Mouse (Mus musculus): ENCODE measurements around the gene Socs7. TPM values are rescaled to one million over a fixed set of nuclear protein-coding genes. Genes with fewer than 3 reads are reported as not detected.

The Socs7 gene
- polyA plus RNA-seq, 1 experiment from 2014 or later, result 2.4 TPM

- Histone ChIP-seq H3K27ac (replicated peaks; ENCODE audit: low read depth, low read length) (no peak overlapping the region), H3K4me2 (ENCODE audit: low read depth, low read length) (peak overlapping the region; percentile 68), H3K27me3 (ENCODE audit: control insufficient read depth, insufficient read depth, low read length) (no peaks in the 10 kb centered on the region), H3K9ac (replicated peaks; ENCODE audit: low read length) (no peak overlapping the region), H3K4me1 (ENCODE audit: control insufficient read depth, insufficient read depth, low read length) (peaks cover 7% of the 10 kb centered on the region), H3K4me3 (ENCODE audit: low read depth, low read length) (peak overlapping the region; percentile 26), H3K9me3 (replicated peaks; ENCODE audit: control insufficient read depth, low read length) (no peaks in the 10 kb centered on the region), H3K36me3 (replicated peaks; ENCODE audit: control insufficient read depth, insufficient read depth, low read depth, low read length) (peaks cover 4% of the 10 kb centered on the region)
- DNase-seq (ENCODE audit: low spot score) (peak; percentile 91), ATAC-seq (replicated peaks; ENCODE audit: insufficient number of reproducible peaks, low FRiP score, low TSS enrichment, low read depth) (peak; percentile 40)
- WGBS, result 5% methylated on average over 23 of the region's 23 CpGs
Observed at GRCm38 (mm10) chr11:97399958-97400710, 37.8 kb downstream of the Socs7 start.

GRCm38 (mm10) chr11:97401082-97401481 is 38.7 kb downstream of the Socs7 start:
- H3K9me3 ChIP-seq (replicated peaks; ENCODE audit: control insufficient read depth, low read length), result no peaks in the 10 kb centered on the region
- H3K27ac ChIP-seq (replicated peaks; ENCODE audit: low read depth, low read length), result no peak overlapping the region
- peaks cover 12% of the 10 kb centered on the region for H3K4me1 ChIP-seq (ENCODE audit: control insufficient read depth, insufficient read depth, low read length)
- no peak overlapping the region for H3K9ac ChIP-seq (replicated peaks; ENCODE audit: low read length)
- H3K36me3 ChIP-seq (replicated peaks; ENCODE audit: control insufficient read depth, insufficient read depth, low read depth, low read length), result peaks cover 3% of the 10 kb centered on the region
- no peak overlapping the region for H3K4me2 ChIP-seq (ENCODE audit: low read depth, low read length)
- 20% methylated on average over 6 of the region's 6 CpGs for WGBS
- H3K27me3 ChIP-seq (ENCODE audit: control insufficient read depth, insufficient read depth, low read length), result peaks cover 1% of the 10 kb centered on the region; the same call in 1 of the 2 replicates
- DNase-seq (ENCODE audit: low spot score), result no peak
- no peak overlapping the region for H3K4me3 ChIP-seq (ENCODE audit: low read depth, low read length)
- no peak for ATAC-seq (replicated peaks; ENCODE audit: insufficient number of reproducible peaks, low FRiP score, low TSS enrichment, low read depth)

- ATAC-seq (replicated peaks; ENCODE audit: insufficient number of reproducible peaks, low FRiP score, low TSS enrichment, low read depth), result no peak
Observed at GRCm38 (mm10) chr11:97401686-97402435, 39.5 kb downstream of the Socs7 start.

GRCm38 (mm10) chr11:97402746-97403145 is 40.4 kb downstream of the Socs7 start:
- peaks cover 12% of the 10 kb centered on the region for H3K4me1 ChIP-seq (ENCODE audit: control insufficient read depth, insufficient read depth, low read length)
- no peak overlapping the region for H3K9ac ChIP-seq (replicated peaks; ENCODE audit: low read length)
- H3K4me2 ChIP-seq (ENCODE audit: low read depth, low read length), result no peak overlapping the region

More at GRCm38 (mm10) chr11:97401686-97402435, 39.5 kb downstream of the Socs7 start:
- H3K9me3 ChIP-seq (replicated peaks; ENCODE audit: control insufficient read depth, low read length), result no peaks in the 10 kb centered on the region
- peaks cover 2% of the 10 kb centered on the region; the same call in 1 of the 2 replicates for H3K27me3 ChIP-seq (ENCODE audit: control insufficient read depth, insufficient read depth, low read length)
- no peak overlapping the region for H3K27ac ChIP-seq (replicated peaks; ENCODE audit: low read depth, low read length)
- H3K4me2 ChIP-seq (ENCODE audit: low read depth, low read length), result no peak overlapping the region
- no peak overlapping the region for H3K4me3 ChIP-seq (ENCODE audit: low read depth, low read length)
- no peak overlapping the region for H3K9ac ChIP-seq (replicated peaks; ENCODE audit: low read length)
- no peaks in the 10 kb centered on the region for H3K36me3 ChIP-seq (replicated peaks; ENCODE audit: control insufficient read depth, insufficient read depth, low read depth, low read length)
- H3K4me1 ChIP-seq (ENCODE audit: control insufficient read depth, insufficient read depth, low read length), result peaks cover 12% of the 10 kb centered on the region
- 82% methylated on average over 3 of the region's 3 CpGs for WGBS
- DNase-seq (ENCODE audit: low spot score), result no peak

GRCm38 (mm10) chr11:97403614-97404183 is 41.3 kb downstream of the Socs7 start:
- 42% methylated on average over 8 of the region's 8 CpGs for WGBS
- ATAC-seq (replicated peaks; ENCODE audit: insufficient number of reproducible peaks, low FRiP score, low TSS enrichment, low read depth), result no peak
- peak overlapping the region; percentile 99 for H3K4me2 ChIP-seq (ENCODE audit: low read depth, low read length)
- H3K27me3 ChIP-seq (ENCODE audit: control insufficient read depth, insufficient read depth, low read length), result peaks cover 2% of the 10 kb centered on the region; the same call in 1 of the 2 replicates
- no peak overlapping the region for H3K9ac ChIP-seq (replicated peaks; ENCODE audit: low read length)
- H3K4me3 ChIP-seq (ENCODE audit: low read depth, low read length), result peak overlapping the region; percentile 62; the same call in 1 of the 2 replicates
- H3K36me3 ChIP-seq (replicated peaks; ENCODE audit: control insufficient read depth, insufficient read depth, low read depth, low read length), result no peaks in the 10 kb centered on the region
- H3K4me1 ChIP-seq (ENCODE audit: control insufficient read depth, insufficient read depth, low read length), result peaks cover 12% of the 10 kb centered on the region
- H3K27ac ChIP-seq (replicated peaks; ENCODE audit: low read depth, low read length), result no peak overlapping the region
- H3K9me3 ChIP-seq (replicated peaks; ENCODE audit: control insufficient read depth, low read length), result no peaks in the 10 kb centered on the region
- no peak for DNase-seq (ENCODE audit: low spot score)

More at GRCm38 (mm10) chr11:97402746-97403145, 40.4 kb downstream of the Socs7 start:
- DNase-seq (ENCODE audit: low spot score), result no peak
- Histone ChIP-seq H3K9me3 (replicated peaks; ENCODE audit: control insufficient read depth, low read length) (no peaks in the 10 kb centered on the region), H3K27me3 (ENCODE audit: control insufficient read depth, insufficient read depth, low read length) (peaks cover 2% of the 10 kb centered on the region; the same call in 1 of the 2 replicates), H3K4me3 (ENCODE audit: low read depth, low read length) (no peak overlapping the region), H3K27ac (replicated peaks; ENCODE audit: low read depth, low read length) (no peak overlapping the region), H3K36me3 (replicated peaks; ENCODE audit: control insufficient read depth, insufficient read depth, low read depth, low read length) (no peaks in the 10 kb centered on the region)
- ATAC-seq (replicated peaks; ENCODE audit: insufficient number of reproducible peaks, low FRiP score, low TSS enrichment, low read depth), result no peak
- WGBS, result 3% methylated on average over 2 of the region's 2 CpGs

- H3K9me3 ChIP-seq (replicated peaks; ENCODE audit: control insufficient read depth, low read length), result no peaks in the 10 kb centered on the region
- H3K27me3 ChIP-seq (ENCODE audit: control insufficient read depth, insufficient read depth, low read length), result peaks cover 2% of the 10 kb centered on the region; the same call in 1 of the 2 replicates
- ATAC-seq (replicated peaks; ENCODE audit: insufficient number of reproducible peaks, low FRiP score, low TSS enrichment, low read depth) (peak; percentile 16; the same call in 1 of the 2 replicates), DNase-seq (ENCODE audit: low spot score) (peak; percentile 57)
- WGBS, result under 1% methylated on average over 45 of the region's 61 CpGs
- H3K4me1 ChIP-seq (ENCODE audit: control insufficient read depth, insufficient read depth, low read length), result peaks cover 12% of the 10 kb centered on the region
- H3K9ac ChIP-seq (replicated peaks; ENCODE audit: low read length), result peak overlapping the region; percentile 50
- no peak overlapping the region for H3K27ac ChIP-seq (replicated peaks; ENCODE audit: low read depth, low read length)
- peak overlapping the region; percentile 99 for H3K4me2 ChIP-seq (ENCODE audit: low read depth, low read length)
- peak overlapping the region; percentile 62 for H3K4me3 ChIP-seq (ENCODE audit: low read depth, low read length)
- no peaks in the 10 kb centered on the region for H3K36me3 ChIP-seq (replicated peaks; ENCODE audit: control insufficient read depth, insufficient read depth, low read depth, low read length)
Observed at GRCm38 (mm10) chr11:97404184-97404760, 41.9 kb downstream of the Socs7 start.

- peaks cover 12% of the 10 kb centered on the region for H3K4me1 ChIP-seq (ENCODE audit: control insufficient read depth, insufficient read depth, low read length)
- 4% methylated on average over 11 of the region's 11 CpGs for WGBS
- peaks cover 2% of the 10 kb centered on the region; the same call in 1 of the 2 replicates for H3K27me3 ChIP-seq (ENCODE audit: control insufficient read depth, insufficient read depth, low read length)
- H3K27ac ChIP-seq (replicated peaks; ENCODE audit: low read depth, low read length), result no peak overlapping the region
- ATAC-seq (replicated peaks; ENCODE audit: insufficient number of reproducible peaks, low FRiP score, low TSS enrichment, low read depth) (peak; percentile 7; the same call in 1 of the 2 replicates), DNase-seq (ENCODE audit: low spot score) (peak; percentile 31)
- H3K4me3 ChIP-seq (ENCODE audit: low read depth, low read length), result peak overlapping the region; percentile 62
- no peaks in the 10 kb centered on the region for H3K9me3 ChIP-seq (replicated peaks; ENCODE audit: control insufficient read depth, low read length)
- H3K4me2 ChIP-seq (ENCODE audit: low read depth, low read length), result peak overlapping the region; percentile 99
- peak overlapping the region; percentile 50 for H3K9ac ChIP-seq (replicated peaks; ENCODE audit: low read length)
- H3K36me3 ChIP-seq (replicated peaks; ENCODE audit: control insufficient read depth, insufficient read depth, low read depth, low read length), result no peaks in the 10 kb centered on the region
Observed at GRCm38 (mm10) chr11:97404761-97405190, 42.4 kb downstream of the Socs7 start.
